Mouse (Mus musculus): ENCODE data around the gene Tbx3.

The Tbx3 gene

GRCm38 (mm10) chr5:119670566-119671108 lies at the start of gene Tbx3:
Gene Tbx3, plus strand, starts transcription at chr5:119670669.
- DNase-seq (ENCODE audit: low read depth), result peak; percentile 50

GRCm38 (mm10) chr5:119622076-119622475 lies 48.4 kb upstream of the Tbx3 start:
- no peak for DNase-seq (ENCODE audit: low read depth)

- DNase-seq (ENCODE audit: low read depth), result no peak
Observed at GRCm38 (mm10) chr5:119624554-119624953, 45.9 kb upstream of the Tbx3 start.

GRCm38 (mm10) chr5:119625603-119626002 lies 44.9 kb upstream of the Tbx3 start:
- no peak for DNase-seq (ENCODE audit: low read depth)

- DNase-seq (ENCODE audit: low read depth), result no peak
Observed at GRCm38 (mm10) chr5:119626154-119626553, 44.3 kb upstream of the Tbx3 start.

GRCm38 (mm10) chr5:119626662-119627061 lies 43.8 kb upstream of the Tbx3 start:
- no peak for DNase-seq (ENCODE audit: low read depth)

GRCm38 (mm10) chr5:119628100-119628499 lies 42.4 kb upstream of the Tbx3 start:
- DNase-seq (ENCODE audit: low read depth), result no peak

GRCm38 (mm10) chr5:119628746-119629327 lies 41.6 kb upstream of the Tbx3 start:
- no peak for DNase-seq (ENCODE audit: low read depth)

- no peak for DNase-seq (ENCODE audit: low read depth)
Observed at GRCm38 (mm10) chr5:119633581-119633980, 36.9 kb upstream of the Tbx3 start.

- no peak for DNase-seq (ENCODE audit: low read depth)
Observed at GRCm38 (mm10) chr5:119634861-119635260, 35.6 kb upstream of the Tbx3 start.

- DNase-seq (ENCODE audit: low read depth), result no peak
Observed at GRCm38 (mm10) chr5:119638300-119638699, 32.2 kb upstream of the Tbx3 start.

GRCm38 (mm10) chr5:119641094-119641493 lies 29.4 kb upstream of the Tbx3 start:
- no peak for DNase-seq (ENCODE audit: low read depth)

GRCm38 (mm10) chr5:119641714-119642113 lies 28.8 kb upstream of the Tbx3 start:
- no peak for DNase-seq (ENCODE audit: low read depth)

- DNase-seq (ENCODE audit: low read depth), result no peak
Observed at GRCm38 (mm10) chr5:119646965-119647364, 23.5 kb upstream of the Tbx3 start.

GRCm38 (mm10) chr5:119651135-119651965 lies 19.1 kb upstream of the Tbx3 start:
- no peak for DNase-seq (ENCODE audit: low read depth)

- DNase-seq (ENCODE audit: low read depth), result no peak
Observed at GRCm38 (mm10) chr5:119656354-119656753, 14.1 kb upstream of the Tbx3 start.

GRCm38 (mm10) chr5:119656856-119657255 lies 13.6 kb upstream of the Tbx3 start:
- no peak for DNase-seq (ENCODE audit: low read depth)

- no peak for DNase-seq (ENCODE audit: low read depth)
Observed at GRCm38 (mm10) chr5:119657362-119657761, 13.1 kb upstream of the Tbx3 start.

GRCm38 (mm10) chr5:119657804-119658203 lies 12.7 kb upstream of the Tbx3 start:
- DNase-seq (ENCODE audit: low read depth), result no peak

- no peak for DNase-seq (ENCODE audit: low read depth)
Observed at GRCm38 (mm10) chr5:119658396-119658795, 12.1 kb upstream of the Tbx3 start.

GRCm38 (mm10) chr5:119659041-119659440 lies 11.4 kb upstream of the Tbx3 start:
- no peak for DNase-seq (ENCODE audit: low read depth)

- DNase-seq (ENCODE audit: low read depth), result no peak
Observed at GRCm38 (mm10) chr5:119660526-119661410, 9.7 kb upstream of the Tbx3 start.
